Comparison of ENCODE assay signal across 16 mouse cellular contexts in genomic region chr5:143676218-143676985, GRCm38 (mm10). TPM values are rescaled to one million over a fixed set of nuclear protein-coding genes. Genes with fewer than 3 reads are reported as not detected.
A peak's percentile ranks its signal among the peaks of the same experiment; 100 is the strongest.
DNase-seq lines count a peak whose midpoint lies in the region; TF ChIP-seq lines count a peak whose summit lies in the region.
"Had no signal": no experiment of that assay in that cellular context is flagged by ENCODE, and none has a peak within 500 bp of the region (broad histone marks: within the 10 kb centered on the region; RNA-seq: fewer than 3 reads in every experiment).

No protein-coding gene starts in this region.

- TF ChIP-seq POLR2A in kidney, adult 2 months (IDR thresholded peaks at IDR 0.05; ENCODE audit: low read depth, low read length): no peak
- TF ChIP-seq POLR2A in embryonic fibroblast, embryonic 13.5 days (IDR thresholded peaks at IDR 0.05; ENCODE audit: low read depth, low read length): no peak

- WGBS in kidney, adult 2 months: 34% methylated on average over 5 of the region's 5 CpGs

- intact Hi-C loops in gastrocnemius, adult 2 months (cut with DNase I): no loop called here
- intact Hi-C loops in gastrocnemius, postnatal 14 days (cut with DNase I; ENCODE audit: low total_unique reads): no loop called here

- no peak for TF ChIP-seq CTCF in gastrocnemius, adult 2 months (IDR thresholded peaks at IDR 0.05)
- TF ChIP-seq CTCF in kidney, adult 2 months (conservative IDR thresholded peaks at IDR 0.05; ENCODE audit: insufficient read depth, insufficient read length, low read depth, low read length): no peak
- TF ChIP-seq CTCF in embryonic fibroblast, embryonic 13.5 days (IDR thresholded peaks at IDR 0.05; ENCODE audit: borderline replicate concordance, insufficient read depth, low read length): no peak

- peaks cover 24% of the 10 kb centered on the region for H3K4me1 ChIP-seq in kidney, adult 2 months (ENCODE audit: control insufficient read depth, insufficient read depth, low read length)
- H3K4me1 ChIP-seq in embryonic fibroblast, embryonic 13.5 days (ENCODE audit: control insufficient read depth, insufficient read depth, low read length): peaks cover 52% of the 10 kb centered on the region

- H3K27me3 ChIP-seq in kidney, adult 2 months (replicated peaks; ENCODE audit: control insufficient read depth, insufficient read depth, low read length): no peaks in the 10 kb centered on the region
- H3K27me3 ChIP-seq: embryonic facial prominence, embryonic 15.5 days; heart, embryonic 12.5 days; hindbrain, embryonic 12.5 days; midbrain, embryonic 12.5 days had no signal

- peak overlapping the region; percentile 53 for H3K27ac ChIP-seq in gastrocnemius, adult 2 months
- H3K27ac ChIP-seq in kidney, adult 2 months (ENCODE audit: insufficient read depth, low read depth, low read length): peak overlapping the region; percentile 20; the same call in 1 of the 2 replicates
- peak overlapping the region; percentile 60 for H3K27ac ChIP-seq in embryonic fibroblast, embryonic 13.5 days (ENCODE audit: insufficient read depth, low read length)
- H3K27ac ChIP-seq: embryonic facial prominence, embryonic 15.5 days; hindbrain, embryonic 12.5 days; midbrain, embryonic 12.5 days had no signal

- H3K36me3 ChIP-seq in kidney, adult 2 months (ENCODE audit: control insufficient read depth, insufficient read depth, low read length): no peaks in the 10 kb centered on the region
- H3K36me3 ChIP-seq: embryonic facial prominence, embryonic 15.5 days; heart, embryonic 12.5 days; hindbrain, embryonic 12.5 days; midbrain, embryonic 12.5 days had no signal

- no peak overlapping the region for H3K4me3 ChIP-seq in gastrocnemius, adult 2 months
- H3K4me3 ChIP-seq in kidney, adult 2 months (ENCODE audit: insufficient read depth, low read depth, low read length): no peak overlapping the region
- no peak overlapping the region for H3K4me3 ChIP-seq in embryonic fibroblast, embryonic 13.5 days (ENCODE audit: insufficient read depth, low read length)
- H3K4me3 ChIP-seq: embryonic facial prominence, embryonic 15.5 days; heart, embryonic 12.5 days; hindbrain, embryonic 12.5 days; midbrain, embryonic 12.5 days had no signal

- no peak for DNase-seq in gastrocnemius, adult 2 months
- DNase-seq in gastrocnemius, postnatal 14 days: no peak
- DNase-seq in kidney, adult 2 months: peak; percentile 39
- DNase-seq in kidney, adult 9 months: no peak
- DNase-seq in A20 (ENCODE audit: low read depth, low spot score): peak; percentile 72
- no peak for DNase-seq in urinary bladder, postnatal 25 days (ENCODE audit: low spot score)
- no peak for DNase-seq in thymus, postnatal 4 days
- DNase-seq: cerebellum, adult 9-11 months; gastrocnemius, postnatal 10 days; layer of hippocampus, postnatal 36 days; lung, embryonic 14.5 days had no signal

RNA-seq across cellular contexts. Expression of gene Cyth3, which starts 54.2 kb away (rescaled TPM):
- total RNA-seq in gastrocnemius, adult 2 months (2021): 10 to 100 TPM; 10.7 to 15.8 TPM
- 10 to 100 TPM; 33.5 to 39.5 TPM for total RNA-seq in gastrocnemius, postnatal 14 days (2021)
- 22.8 and 25.0 TPM in 2 replicates for polyA plus RNA-seq in kidney, adult 2 months (2012; rRNA removed)
- 130 and 134 TPM in 2 replicates for polyA plus RNA-seq in embryonic fibroblast, embryonic 13.5 days (2011; ENCODE audit: insufficient read length, low read depth, missing spikeins)

RNA-seq across cellular contexts. Expression of gene Usp42, which starts 55.7 kb away (rescaled TPM):
- 1 to 10 TPM; 5.3 to 6.1 TPM for total RNA-seq in gastrocnemius, adult 2 months (2021)
- total RNA-seq in gastrocnemius, postnatal 14 days (2021): 1 to 10 TPM; 6.2 to 6.5 TPM
- 3.9 and 4.3 TPM in 2 replicates for polyA plus RNA-seq in kidney, adult 2 months (2012; rRNA removed)
- polyA plus RNA-seq in embryonic fibroblast, embryonic 13.5 days (2011; ENCODE audit: insufficient read length, low read depth, missing spikeins): 17.2 and 18.5 TPM in 2 replicates

Comparison
In these comparisons a context has a peak if more than half of its experiments do, and no peak if none do; other contexts are left out.
1. DNase-seq: peak in kidney, adult 2 months (single experiment) and A20 (single experiment); none in gastrocnemius, adult 2 months (single experiment), gastrocnemius, postnatal 14 days (single experiment), kidney, adult 9 months (single experiment), urinary bladder, postnatal 25 days (single experiment) and thymus, postnatal 4 days (single experiment).
2. Peak in every context shown above with its lines, with median percentiles within 50 percentile points of each other: H3K27ac ChIP-seq.